Mouse (Mus musculus) c-Kit-positive CD71-positive TER-119-positive erythroid progenitor cells, embryonic 14.5 days (primary cell): Measurements from ENCODE around the gene Cfd.
A peak's percentile ranks its signal among the peaks of the same experiment; 100 is the strongest.

ENCODE experiments used
- DNase-seq: peaks from one replicate; pipeline ENCODE4 v3.0.0-alpha.2; 2013; ENCODE audit warnings: low spot score

Gene Cfd

GRCm38 (mm10) chr10:79890670-79891069, at the start of gene Cfd:
TSS of gene Cfd (plus strand) at chr10:79890853.
- DNase-seq, result no peak

- DNase-seq, result no peak
Measured at GRCm38 (mm10) chr10:79842322-79842721, 48.3 kb upstream of the Cfd start.

- no peak for DNase-seq
Measured at GRCm38 (mm10) chr10:79843476-79843875, 47.2 kb upstream of the Cfd start.

GRCm38 (mm10) chr10:79846553-79846952, 44.1 kb upstream of the Cfd start:
- no peak for DNase-seq

- no peak for DNase-seq
Measured at GRCm38 (mm10) chr10:79849941-79850628, 40.6 kb upstream of the Cfd start.

- DNase-seq, result no peak
Measured at GRCm38 (mm10) chr10:79851653-79852052, 39.0 kb upstream of the Cfd start.

GRCm38 (mm10) chr10:79852107-79852789, 38.4 kb upstream of the Cfd start:
- no peak for DNase-seq

GRCm38 (mm10) chr10:79852827-79853226, 37.8 kb upstream of the Cfd start:
- no peak for DNase-seq

GRCm38 (mm10) chr10:79853392-79853791, 37.3 kb upstream of the Cfd start:
- DNase-seq, result peak; percentile 55

- peak; percentile 100 for DNase-seq
Measured at GRCm38 (mm10) chr10:79853860-79854795, 36.5 kb upstream of the Cfd start, which contains the start of gene Ptbp1. TSS of gene Ptbp1 (plus strand) at chr10:79854427.

GRCm38 (mm10) chr10:79854801-79855541, 35.7 kb upstream of the Cfd start:
- DNase-seq, result peak; percentile 53

GRCm38 (mm10) chr10:79855558-79856184, 35.0 kb upstream of the Cfd start:
- peak; percentile 40 for DNase-seq

GRCm38 (mm10) chr10:79856280-79856679, 34.4 kb upstream of the Cfd start:
- no peak for DNase-seq

GRCm38 (mm10) chr10:79856704-79857451, 33.8 kb upstream of the Cfd start:
- DNase-seq, result no peak

GRCm38 (mm10) chr10:79857452-79857811, 33.2 kb upstream of the Cfd start:
- DNase-seq, result no peak

GRCm38 (mm10) chr10:79857894-79858293, 32.8 kb upstream of the Cfd start:
- DNase-seq, result no peak

GRCm38 (mm10) chr10:79858416-79859074, 32.1 kb upstream of the Cfd start:
- DNase-seq, result no peak

- DNase-seq, result no peak
Measured at GRCm38 (mm10) chr10:79859116-79859515, 31.5 kb upstream of the Cfd start.

- no peak for DNase-seq
Measured at GRCm38 (mm10) chr10:79860079-79860911, 30.4 kb upstream of the Cfd start.
